Mouse (Mus musculus) splenic B cell, adult 2 months (primary cell): Measurements from ENCODE around the gene Tox2.

Experiments used
- DNase-seq: peaks from one replicate; pipeline ENCODE4 v3.0.0-alpha.2; 2011; ENCODE audit warnings: low read depth, low spot score
- H3K27me3 ChIP-seq: 2 replicates; pipeline ENCODE4 v1.6.1; 2012; ENCODE audit warnings: mild to moderate bottlenecking, low read length, moderate library complexity, mixed read lengths; ENCODE audit not compliant: control insufficient read depth, poor library complexity, insufficient read depth, severe bottlenecking
- H3K36me3 ChIP-seq: 2 replicates; pipeline ENCODE4 v1.6.1; 2012; ENCODE audit warnings: mild to moderate bottlenecking, low read length, moderate library complexity, mixed read lengths; ENCODE audit not compliant: control insufficient read depth, poor library complexity, insufficient read depth, severe bottlenecking

Tox2 gene

DNA sequence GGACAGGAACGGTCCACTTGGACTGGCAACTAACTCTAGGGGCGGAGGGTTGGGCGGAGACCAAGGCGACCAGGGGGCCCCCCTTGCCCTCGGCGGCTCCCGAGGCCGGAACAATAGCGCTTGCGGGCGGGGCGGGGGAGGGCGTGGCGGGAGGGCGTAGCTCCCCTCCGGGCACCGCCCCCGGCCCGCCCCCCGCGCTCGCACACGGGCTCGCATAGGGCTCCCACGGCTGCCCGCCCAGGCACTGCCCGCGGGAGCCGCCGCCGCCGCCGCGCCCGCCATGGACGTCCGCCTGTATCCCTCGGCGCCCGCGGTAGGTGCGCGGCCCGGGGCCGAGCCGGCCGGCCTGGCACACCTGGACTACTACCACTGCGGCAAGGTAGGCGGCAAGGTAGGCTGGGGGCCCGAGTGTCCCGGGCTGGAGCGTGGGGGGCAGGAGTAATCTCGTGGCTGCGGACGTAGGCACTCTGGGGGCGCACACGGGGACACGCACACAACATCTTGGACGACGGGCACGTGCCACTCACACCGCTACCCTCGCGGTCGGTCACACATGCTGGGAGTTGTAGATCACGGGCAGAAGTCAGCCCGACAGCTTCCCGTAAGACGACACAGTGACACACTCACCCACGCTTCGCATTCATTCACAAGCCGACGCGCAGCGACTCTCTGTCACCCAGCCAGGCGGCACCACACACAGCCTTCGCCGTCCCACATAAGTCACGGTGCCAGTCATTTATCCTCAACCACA is at the start of gene Tox2:
TSS of gene Tox2 (plus strand) at position 242 of the 751 bp plus-strand sequence.
- no peaks in the 10 kb centered on the region for H3K36me3 ChIP-seq
- DNase-seq = peak; percentile 26

DNA sequence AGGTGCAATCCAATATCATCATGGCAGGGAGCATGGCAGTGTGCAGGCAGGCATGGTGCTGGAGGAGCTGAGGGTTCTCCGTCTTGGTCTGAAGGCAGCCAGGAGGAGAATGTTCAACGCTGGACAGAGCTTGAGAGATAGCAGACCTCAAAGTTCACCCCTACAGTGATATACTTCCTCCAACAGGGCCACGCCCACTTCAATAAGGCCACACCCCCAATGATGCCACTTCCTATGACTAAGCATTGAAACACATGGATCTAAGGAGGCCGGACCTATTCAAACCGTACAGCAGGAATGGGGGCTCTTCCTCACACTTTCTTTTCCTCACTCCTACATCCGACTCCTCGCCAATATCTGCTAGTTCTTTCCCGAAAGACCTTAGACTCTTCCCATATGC is 48.3 kb upstream of the Tox2 start:
- Histone ChIP-seq H3K27me3 (no peaks in the 10 kb centered on the region; the same call in 1 of the 2 replicates), H3K36me3 (no peaks in the 10 kb centered on the region)
- no peak for DNase-seq

More for the DNA sequence above, at the start of gene Tox2:
- no peaks in the 10 kb centered on the region; the same call in 1 of the 2 replicates for H3K27me3 ChIP-seq

DNA sequence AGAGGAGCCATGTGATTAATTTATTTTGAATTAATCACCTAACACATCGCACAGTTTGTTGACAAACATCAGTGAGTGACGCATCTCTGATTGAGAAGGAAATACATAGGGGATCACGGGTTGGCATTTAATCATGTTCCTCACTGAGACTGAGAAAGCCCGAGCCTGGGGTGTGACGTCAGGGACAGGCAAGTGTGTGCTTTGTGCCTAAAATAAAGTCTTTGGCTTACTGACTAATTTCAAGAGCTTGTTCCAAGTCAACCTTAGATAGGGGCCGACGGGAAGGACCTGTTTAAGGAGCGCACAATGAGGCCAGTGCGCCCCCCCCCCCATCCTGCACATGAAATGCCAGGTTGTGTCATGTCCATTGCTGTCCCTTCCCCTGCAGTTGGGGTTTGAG is 43.9 kb upstream of the Tox2 start:
- no peak for DNase-seq
- no peaks in the 10 kb centered on the region for H3K36me3 ChIP-seq
- no peaks in the 10 kb centered on the region; the same call in 1 of the 2 replicates for H3K27me3 ChIP-seq

DNA sequence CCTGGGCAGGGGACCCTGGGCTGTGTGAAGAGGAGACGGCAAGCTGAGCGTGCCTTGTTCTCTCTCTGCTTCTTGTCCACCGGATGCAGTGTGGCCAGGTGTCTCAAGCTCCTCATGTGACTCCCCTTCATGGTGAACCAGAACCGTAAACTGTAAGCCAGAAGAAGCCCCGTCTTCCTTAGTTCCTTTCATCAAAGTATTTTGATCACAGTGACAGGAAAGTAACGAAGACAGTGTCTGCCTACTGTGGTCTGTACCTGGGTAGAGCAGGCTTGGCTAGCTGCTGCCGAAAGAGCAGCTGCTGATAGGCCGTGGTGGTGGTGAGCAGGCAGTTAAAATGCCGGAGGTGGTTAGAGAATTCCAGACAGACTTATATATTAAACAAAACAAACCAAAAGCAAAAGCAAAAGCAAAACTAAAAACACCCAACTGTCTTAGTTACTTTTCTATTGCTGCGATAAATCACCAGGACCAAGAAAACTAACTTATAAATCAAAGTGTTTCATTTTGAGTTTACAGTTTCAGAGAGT is 38.4 kb upstream of the Tox2 start:
- Histone ChIP-seq H3K27me3 (no peaks in the 10 kb centered on the region), H3K36me3 (no peaks in the 10 kb centered on the region)
- no peak for DNase-seq

DNA sequence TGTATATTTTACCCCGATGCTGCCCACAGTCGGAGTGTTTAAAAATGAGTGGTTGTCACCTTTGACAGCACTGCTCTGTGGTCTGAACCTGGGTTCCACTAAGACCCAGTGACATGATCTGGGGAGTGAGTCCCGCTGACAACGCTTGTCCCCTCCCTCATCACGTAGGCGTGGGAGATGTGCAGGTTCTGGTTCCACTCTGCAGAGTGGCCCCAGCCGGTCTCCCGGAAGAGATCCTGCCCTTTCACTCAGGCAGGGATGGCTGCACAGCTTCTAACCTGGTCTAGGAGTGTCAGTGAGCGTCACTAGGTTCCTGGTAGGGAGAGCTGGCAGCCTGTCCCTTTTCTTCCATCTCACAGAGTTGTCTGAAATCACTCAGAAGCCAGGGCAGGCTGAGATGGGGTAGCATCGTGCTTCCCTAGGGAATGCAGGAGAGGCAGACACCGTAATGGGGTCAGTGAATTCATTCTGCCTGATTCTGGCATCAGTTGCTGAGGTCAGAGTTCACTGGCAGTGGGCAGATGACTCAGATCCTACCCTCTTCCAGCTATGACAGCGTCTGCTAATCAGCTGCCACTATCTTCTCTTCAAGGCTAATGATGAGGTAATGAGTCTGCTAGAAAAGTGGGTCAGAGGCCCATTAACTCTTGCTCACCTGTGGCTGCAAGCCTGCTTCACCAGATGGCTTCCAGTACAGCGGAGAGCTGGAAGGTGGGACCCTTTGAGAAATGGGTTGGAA is 36.7 kb upstream of the Tox2 start:
- DNase-seq = no peak
- Histone ChIP-seq H3K27me3 (no peaks in the 10 kb centered on the region), H3K36me3 (no peaks in the 10 kb centered on the region)

DNA sequence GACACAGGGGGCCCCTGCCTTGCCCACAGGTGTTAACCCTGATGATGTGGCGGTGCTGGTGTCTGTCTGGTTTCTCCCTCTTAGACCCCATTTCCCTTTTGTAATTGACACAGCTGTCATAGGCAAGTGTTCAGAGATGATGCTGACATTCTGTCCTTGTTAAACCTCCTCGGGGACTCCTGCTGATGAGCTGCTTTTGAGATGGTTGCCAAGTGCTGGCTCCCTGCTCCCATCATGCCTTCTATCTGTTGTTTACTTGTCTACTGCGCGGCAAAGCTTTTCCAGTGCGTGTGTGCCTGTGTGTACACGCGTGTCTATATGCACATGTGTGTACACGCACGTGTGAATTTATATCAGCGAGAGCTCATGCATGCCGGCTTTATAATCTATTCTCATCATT is 31.0 kb upstream of the Tox2 start:
- Histone ChIP-seq H3K36me3 (no peaks in the 10 kb centered on the region), H3K27me3 (no peaks in the 10 kb centered on the region; the same call in 1 of the 2 replicates)
- no peak for DNase-seq

DNA sequence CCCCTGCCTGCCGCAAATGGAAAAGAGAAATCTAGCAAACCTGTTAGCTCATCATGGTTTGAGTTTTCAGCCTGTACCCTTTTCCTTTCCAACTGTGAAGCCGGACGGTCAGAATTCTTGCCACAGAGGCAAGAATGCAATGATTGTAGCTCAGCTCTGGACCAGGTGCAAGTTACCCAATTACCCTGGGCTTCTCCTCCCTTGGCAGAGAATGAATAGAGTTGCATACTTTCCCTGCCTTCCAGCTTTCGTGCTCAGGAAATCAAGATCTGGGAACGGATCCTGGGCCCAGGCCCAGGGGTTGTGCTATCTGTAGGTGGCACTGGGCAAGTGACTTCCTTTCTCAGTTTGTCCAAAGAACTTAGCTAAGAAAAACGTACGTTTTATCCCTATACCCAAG is 28.9 kb upstream of the Tox2 start:
- Histone ChIP-seq H3K27me3 (no peaks in the 10 kb centered on the region; the same call in 1 of the 2 replicates), H3K36me3 (no peaks in the 10 kb centered on the region)
- no peak for DNase-seq

DNA sequence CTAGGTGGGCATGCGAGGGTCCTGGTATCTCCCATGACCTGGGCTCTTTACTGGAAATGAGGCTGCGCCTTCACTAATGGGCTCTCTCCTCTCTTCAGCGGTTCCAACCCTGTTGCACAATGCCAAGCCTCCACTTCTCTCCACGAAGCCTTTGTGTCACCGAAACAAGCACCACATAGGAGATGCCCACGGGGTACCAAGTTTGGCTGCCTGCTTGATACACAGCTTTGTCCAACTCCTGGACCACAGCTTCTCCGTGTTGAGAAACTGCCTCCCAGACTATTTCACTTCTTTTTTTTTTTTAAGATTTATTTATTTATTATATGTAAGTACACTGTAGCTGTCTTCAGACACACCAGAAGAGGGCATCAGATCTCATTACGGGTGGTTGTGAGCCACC is 27.1 kb upstream of the Tox2 start:
- Histone ChIP-seq H3K36me3 (no peaks in the 10 kb centered on the region), H3K27me3 (no peaks in the 10 kb centered on the region; the same call in 1 of the 2 replicates)
- no peak for DNase-seq

DNA sequence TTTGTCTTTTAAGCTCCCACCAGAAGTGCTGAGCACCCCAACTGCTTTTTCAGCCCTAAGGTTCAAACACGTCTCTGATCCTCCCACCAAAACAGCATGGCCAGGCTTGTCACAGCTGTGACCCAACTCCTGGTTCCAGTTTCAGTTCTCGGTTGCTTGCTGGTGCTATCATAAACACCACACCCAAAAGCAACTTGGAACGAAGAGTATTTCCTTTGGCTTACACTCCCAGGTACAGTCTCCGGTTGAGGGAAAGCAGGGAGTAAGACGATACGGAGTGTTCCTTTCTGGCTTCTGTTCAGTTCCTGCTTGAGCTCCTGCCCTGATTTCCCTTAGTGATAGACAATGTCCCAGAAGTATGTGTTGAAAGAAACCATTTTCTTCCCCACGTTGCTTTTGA is 26.4 kb upstream of the Tox2 start:
- Histone ChIP-seq H3K36me3 (no peaks in the 10 kb centered on the region), H3K27me3 (no peaks in the 10 kb centered on the region; the same call in 1 of the 2 replicates)
- no peak for DNase-seq

DNA sequence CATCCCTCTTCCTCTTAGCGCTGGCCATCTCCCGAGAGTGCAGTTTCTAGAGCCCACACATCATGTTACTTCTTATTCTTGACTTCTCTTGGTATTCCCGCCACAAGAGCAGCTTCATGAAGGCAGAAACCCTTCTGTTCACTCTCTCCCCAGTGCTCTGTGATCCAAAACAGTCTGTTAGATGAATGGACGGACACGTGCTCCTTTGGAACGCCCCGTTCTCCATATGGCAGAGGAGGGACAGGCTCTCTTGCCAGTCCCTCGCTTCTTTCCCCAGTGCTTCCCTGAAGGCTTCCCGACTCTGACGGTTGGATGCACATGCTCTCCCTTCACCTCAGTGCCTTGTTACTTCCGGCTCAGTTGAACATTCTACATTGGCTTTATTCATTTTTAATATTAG is 15.4 kb upstream of the Tox2 start:
- Histone ChIP-seq H3K36me3 (no peaks in the 10 kb centered on the region), H3K27me3 (no peaks in the 10 kb centered on the region)
- DNase-seq = no peak

DNA sequence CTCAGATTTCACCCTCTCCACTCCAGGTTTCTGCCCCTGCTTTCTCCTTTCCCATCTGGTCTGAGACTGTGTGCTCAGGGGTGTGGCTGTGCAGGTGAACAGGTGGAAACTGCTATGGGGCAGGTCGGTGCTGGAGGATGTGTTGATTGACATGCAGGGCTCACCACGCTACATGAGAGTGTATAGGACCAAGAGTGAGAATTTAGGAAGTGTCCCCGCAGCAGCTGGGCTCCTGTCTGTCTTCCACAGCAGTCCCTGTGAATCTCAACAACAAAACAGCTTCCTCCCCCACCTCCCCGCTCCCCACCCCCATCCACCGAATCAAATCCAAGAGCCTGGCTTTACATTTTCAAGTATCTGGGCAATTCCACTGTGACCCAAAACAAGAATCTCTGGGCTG is 13.3 kb upstream of the Tox2 start:
- no peaks in the 10 kb centered on the region for H3K27me3 ChIP-seq
- no peaks in the 10 kb centered on the region for H3K36me3 ChIP-seq

DNA sequence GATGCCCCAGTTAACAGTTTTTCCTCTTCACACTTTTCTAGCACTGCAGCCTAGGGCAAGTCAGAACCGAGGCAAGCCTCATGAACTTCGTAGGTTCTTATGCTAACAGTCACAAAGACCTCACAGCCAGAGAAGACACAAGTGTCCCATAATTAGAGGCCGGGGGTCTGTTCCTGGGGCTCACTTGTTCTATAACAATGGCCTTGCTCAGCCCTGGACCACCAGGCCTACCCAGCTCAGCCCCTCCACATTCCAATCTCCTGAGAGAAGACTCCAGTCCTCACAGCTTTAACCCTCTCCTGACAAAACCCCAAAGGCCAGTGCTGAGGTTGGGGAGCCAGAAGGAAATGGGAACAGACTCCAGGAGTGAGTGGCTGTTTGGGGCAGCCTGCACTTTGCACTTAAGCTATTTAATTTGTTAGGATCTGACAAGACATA is 12.9 kb upstream of the Tox2 start:
- no peak for DNase-seq
- Histone ChIP-seq H3K27me3 (no peaks in the 10 kb centered on the region), H3K36me3 (no peaks in the 10 kb centered on the region)

More for the DNA sequence above, 13.3 kb upstream of the Tox2 start:
- no peak for DNase-seq

DNA sequence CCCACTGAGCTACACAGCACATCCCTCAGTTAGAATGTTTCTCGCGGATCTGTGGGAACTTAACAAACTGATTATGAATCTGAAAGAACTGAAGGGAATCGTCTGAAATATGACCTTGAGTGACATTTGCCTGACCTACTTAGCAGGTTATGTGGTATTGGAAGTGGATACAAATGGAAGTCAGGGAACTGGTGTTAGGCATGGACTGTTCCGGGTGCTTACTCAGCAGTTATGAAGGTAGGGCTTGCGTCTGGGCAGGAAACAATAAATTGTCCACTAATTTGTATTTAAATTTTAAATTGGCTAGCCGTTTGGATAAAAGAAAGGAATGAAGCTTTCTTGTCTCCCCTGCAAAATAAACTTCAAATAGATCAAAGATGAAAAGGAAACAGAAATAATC is 10.4 kb upstream of the Tox2 start:
- no peaks in the 10 kb centered on the region for H3K27me3 ChIP-seq

DNA sequence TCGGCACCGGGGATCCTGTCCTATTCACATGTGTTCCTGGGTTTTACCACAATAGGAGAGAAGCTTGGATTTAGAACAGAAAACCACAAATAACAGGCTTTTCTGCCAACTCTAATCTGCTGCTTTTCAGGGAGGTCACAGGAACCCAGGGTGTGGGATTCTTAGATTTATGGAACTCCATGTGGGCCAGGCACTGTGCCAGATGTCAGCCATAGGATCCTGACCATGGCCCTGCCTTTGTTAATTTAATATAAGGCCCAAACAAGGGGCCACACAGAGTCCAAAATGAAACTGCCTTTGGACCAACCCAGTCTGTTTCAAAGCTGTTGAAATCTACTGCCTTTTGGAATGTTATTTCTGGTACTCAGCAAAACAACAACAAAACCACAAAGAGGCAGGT is 8.9 kb upstream of the Tox2 start:
- Histone ChIP-seq H3K36me3 (no peaks in the 10 kb centered on the region), H3K27me3 (no peaks in the 10 kb centered on the region)
- DNase-seq = no peak

More for the DNA sequence above, 10.4 kb upstream of the Tox2 start:
- no peak for DNase-seq
- H3K36me3 ChIP-seq = no peaks in the 10 kb centered on the region

DNA sequence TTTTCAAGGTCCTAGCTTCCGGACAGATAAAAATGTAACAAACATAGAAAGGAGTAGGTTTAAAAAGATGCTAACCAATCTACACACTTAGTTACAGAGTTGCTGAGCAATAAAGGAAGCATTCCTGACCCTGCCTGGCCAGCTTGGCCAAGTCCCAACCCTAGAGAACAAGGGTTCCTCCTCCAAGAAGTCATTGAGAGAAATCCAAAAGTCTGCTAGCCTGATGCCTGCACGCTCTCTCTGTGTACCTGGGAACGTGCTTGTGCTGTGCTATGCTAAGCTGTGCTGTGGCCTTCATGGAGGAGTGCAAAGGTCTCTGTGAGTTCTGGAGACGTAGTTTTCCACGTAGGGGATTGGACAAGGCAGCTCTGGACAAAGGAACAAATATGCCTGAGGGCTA is 8.4 kb upstream of the Tox2 start:
- no peaks in the 10 kb centered on the region for H3K36me3 ChIP-seq
- DNase-seq = no peak

More for the DNA sequence above, 8.4 kb upstream of the Tox2 start:
- H3K27me3 ChIP-seq = no peaks in the 10 kb centered on the region
